Mouse (Mus musculus): ENCODE results near the gene Tiam1. TPM values are rescaled to one million over a fixed set of nuclear protein-coding genes. Genes with fewer than 3 reads are reported as not detected.
"Not testable (repeated sequence)": the region's sequence is repeated elsewhere in the genome, so short reads cannot be mapped to it uniquely, and the experiment has no call there.

The Tiam1 gene
- polyA plus RNA-seq, 1 experiment from 2014 or later = 11.5 TPM

DNA sequence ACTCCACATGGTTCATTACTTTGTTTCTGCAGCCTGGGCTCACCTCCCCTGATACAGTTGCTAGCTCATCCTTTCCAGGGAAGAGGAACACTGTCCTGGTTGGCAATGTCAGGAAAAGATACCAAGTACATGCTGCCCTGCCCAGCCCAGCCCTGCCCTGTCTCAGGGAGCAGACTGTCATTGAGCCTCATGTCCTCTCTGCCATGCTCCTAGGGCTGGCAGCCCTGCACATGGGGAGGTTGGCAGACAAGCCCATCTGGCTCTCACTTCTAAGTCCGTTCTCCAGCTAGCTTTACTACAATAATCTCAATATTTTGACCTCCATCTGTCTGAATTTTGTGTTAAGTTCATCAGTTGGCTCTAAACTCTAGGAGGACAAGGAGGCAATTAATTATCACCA, 62.4 kb downstream of the Tiam1 start:
- Histone ChIP-seq H3K27me3 (ENCODE audit: insufficient read depth, low read length) (no peaks in the 10 kb centered on the region), H3K27ac (ENCODE audit: low read length) (no peak overlapping the region), H3K4me2 (replicated peaks; ENCODE audit: low read depth, low read length) (no peak overlapping the region), H3K4me1 (ENCODE audit: insufficient read depth, low read length) (no peaks in the 10 kb centered on the region; the same call in none of the 2 replicates), H3K36me3 (ENCODE audit: insufficient read depth, low read length) (no peaks in the 10 kb centered on the region), H3K9ac (replicated peaks; ENCODE audit: low read length) (no peak overlapping the region), H3K4me3 (ENCODE audit: low read length) (no peak overlapping the region), H3K9me3 (ENCODE audit: low read length) (no peaks in the 10 kb centered on the region)
- WGBS = 58% methylated on average over 1 of the region's 1 CpGs
- ATAC-seq (ENCODE audit: low FRiP score, low TSS enrichment) = peak; percentile 62

DNA sequence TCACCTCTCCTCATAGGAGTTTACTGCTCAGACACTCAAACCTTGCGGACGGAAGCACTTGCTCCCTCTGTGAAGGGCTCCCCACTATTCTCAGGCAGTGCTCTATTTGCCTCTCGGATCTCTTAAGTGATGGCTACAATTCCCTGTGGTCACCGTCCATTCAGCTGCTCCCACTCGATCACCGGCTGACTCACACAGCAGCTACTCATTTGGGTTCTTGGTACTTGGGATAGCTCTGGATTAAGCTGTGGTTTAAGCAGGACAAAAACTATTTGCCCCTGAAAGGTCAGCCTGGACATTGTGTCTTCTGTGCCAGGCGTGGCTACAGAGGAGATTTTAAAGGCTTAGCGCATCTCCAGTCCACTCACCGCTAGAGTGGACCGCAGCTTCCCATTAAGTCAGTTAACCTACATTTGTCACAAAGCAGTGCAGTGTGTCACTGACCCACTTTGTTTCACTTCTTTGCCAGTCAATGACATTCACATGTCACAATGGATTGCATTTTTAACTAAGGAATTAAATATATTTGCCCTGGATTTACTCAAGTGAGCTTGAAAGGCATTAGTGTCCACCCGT, 64.7 kb downstream of the Tiam1 start:
- H3K9me3 ChIP-seq (ENCODE audit: low read length) = no peaks in the 10 kb centered on the region
- H3K36me3 ChIP-seq (ENCODE audit: insufficient read depth, low read length) = no peaks in the 10 kb centered on the region
- H3K27ac ChIP-seq (ENCODE audit: low read length) = no peak overlapping the region
- H3K9ac ChIP-seq (replicated peaks; ENCODE audit: low read length) = no peak overlapping the region
- no peaks in the 10 kb centered on the region for H3K27me3 ChIP-seq (ENCODE audit: insufficient read depth, low read length)
- H3K4me3 ChIP-seq (ENCODE audit: low read length) = no peak overlapping the region
- H3K4me2 ChIP-seq (replicated peaks; ENCODE audit: low read depth, low read length) = no peak overlapping the region
- no peak for ATAC-seq (ENCODE audit: low FRiP score, low TSS enrichment)
- H3K4me1 ChIP-seq (ENCODE audit: insufficient read depth, low read length) = peaks cover 6% of the 10 kb centered on the region
- 86% methylated on average over 11 of the region's 11 CpGs for WGBS

DNA sequence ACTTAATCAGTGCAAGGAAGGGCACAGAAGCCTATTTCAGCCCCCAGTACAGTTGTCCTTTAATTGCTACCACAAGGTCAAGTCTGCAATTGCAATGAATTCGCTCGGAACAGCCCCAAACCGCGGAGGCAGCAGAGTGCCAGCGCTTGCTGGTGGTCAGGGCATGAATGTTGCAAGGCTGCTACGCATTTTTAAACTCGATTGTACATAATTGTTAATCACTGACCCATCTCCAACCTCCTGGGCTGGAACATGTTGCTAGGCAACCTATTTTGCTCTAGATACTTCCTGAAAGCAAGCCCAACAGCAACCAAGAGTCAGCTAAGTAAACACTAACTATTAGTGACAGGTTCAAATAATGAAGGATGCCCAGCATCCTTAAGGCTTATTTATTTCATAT, 70.1 kb downstream of the Tiam1 start:
- no peaks in the 10 kb centered on the region for H3K9me3 ChIP-seq (ENCODE audit: low read length)
- no peak overlapping the region for H3K9ac ChIP-seq (replicated peaks; ENCODE audit: low read length)
- no peak overlapping the region for H3K4me3 ChIP-seq (ENCODE audit: low read length)
- 33% methylated on average over 7 of the region's 7 CpGs for WGBS
- peak overlapping the region; percentile 19; the same call in 1 of the 2 replicates for H3K4me2 ChIP-seq (replicated peaks; ENCODE audit: low read depth, low read length)
- H3K4me1 ChIP-seq (ENCODE audit: insufficient read depth, low read length) = peaks cover 26% of the 10 kb centered on the region
- H3K27me3 ChIP-seq (ENCODE audit: insufficient read depth, low read length) = no peaks in the 10 kb centered on the region
- H3K36me3 ChIP-seq (ENCODE audit: insufficient read depth, low read length) = no peaks in the 10 kb centered on the region
- peak overlapping the region; percentile 71 for H3K27ac ChIP-seq (ENCODE audit: low read length)
- ATAC-seq (ENCODE audit: low FRiP score, low TSS enrichment) = peak; percentile 70

DNA sequence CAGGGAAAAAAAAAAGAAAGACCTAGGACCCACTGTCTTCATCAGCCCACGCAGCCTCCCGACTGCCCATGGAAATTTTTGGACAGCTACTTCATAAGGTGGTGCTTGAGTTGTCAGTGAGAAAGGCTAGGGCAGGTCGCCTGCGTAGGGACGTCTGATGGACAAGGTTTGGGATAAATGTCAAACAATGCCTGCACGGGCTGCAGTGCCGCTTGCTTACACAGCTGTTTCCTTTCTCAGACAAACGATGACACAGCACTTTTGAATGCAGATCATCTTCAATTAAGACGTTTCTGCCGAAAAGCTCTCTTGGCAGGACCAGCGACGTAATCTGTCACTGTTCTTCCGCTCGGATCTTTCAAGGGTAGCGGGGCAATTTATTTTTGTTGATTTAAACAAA, 70.9 kb downstream of the Tiam1 start:
- no peak overlapping the region for H3K27ac ChIP-seq (ENCODE audit: low read length)
- no peaks in the 10 kb centered on the region for H3K9me3 ChIP-seq (ENCODE audit: low read length)
- no peak overlapping the region; the same call in 1 of the 2 replicates for H3K4me3 ChIP-seq (ENCODE audit: low read length)
- WGBS = 5% methylated on average over 15 of the region's 15 CpGs
- H3K36me3 ChIP-seq (ENCODE audit: insufficient read depth, low read length) = no peaks in the 10 kb centered on the region
- H3K27me3 ChIP-seq (ENCODE audit: insufficient read depth, low read length) = no peaks in the 10 kb centered on the region
- H3K4me2 ChIP-seq (replicated peaks; ENCODE audit: low read depth, low read length) = peak overlapping the region; percentile 19
- peaks cover 26% of the 10 kb centered on the region for H3K4me1 ChIP-seq (ENCODE audit: insufficient read depth, low read length)
- ATAC-seq (ENCODE audit: low FRiP score, low TSS enrichment) = peak; percentile 54; the same call in 1 of the 2 replicates
- H3K9ac ChIP-seq (replicated peaks; ENCODE audit: low read length) = no peak overlapping the region

DNA sequence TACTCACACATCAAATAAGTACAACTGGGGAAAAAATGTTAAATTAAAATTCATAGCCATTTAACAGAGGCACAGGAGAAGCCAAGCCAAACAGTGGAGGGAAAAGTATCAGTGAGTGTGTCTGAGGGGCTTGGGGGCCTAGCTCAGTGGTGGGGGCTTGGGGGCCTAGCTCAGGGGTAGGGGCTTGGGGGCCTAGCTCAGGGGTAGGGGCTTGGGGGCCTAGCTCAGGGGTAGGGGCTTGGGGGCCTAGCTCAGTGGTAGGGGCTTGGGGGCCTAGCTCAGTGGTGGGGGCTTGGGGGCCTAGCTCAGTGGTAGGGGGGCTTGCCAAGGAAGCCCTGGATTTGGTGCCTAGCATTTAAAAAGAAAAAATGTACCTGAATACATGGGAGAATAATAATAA, 72.4 kb downstream of the Tiam1 start:
- not testable (repeated sequence) for H3K27ac ChIP-seq (ENCODE audit: low read length); H3K36me3 ChIP-seq (ENCODE audit: insufficient read depth, low read length); H3K4me2 ChIP-seq (replicated peaks; ENCODE audit: low read depth, low read length); H3K27me3 ChIP-seq (ENCODE audit: insufficient read depth, low read length); H3K9me3 ChIP-seq (ENCODE audit: low read length); H3K9ac ChIP-seq (replicated peaks; ENCODE audit: low read length); H3K4me3 ChIP-seq (ENCODE audit: low read length)
- peak; percentile 73; the same call in 1 of the 2 replicates for ATAC-seq (ENCODE audit: low FRiP score, low TSS enrichment)
- peaks cover 26% of the 10 kb centered on the region for H3K4me1 ChIP-seq (ENCODE audit: insufficient read depth, low read length)

DNA sequence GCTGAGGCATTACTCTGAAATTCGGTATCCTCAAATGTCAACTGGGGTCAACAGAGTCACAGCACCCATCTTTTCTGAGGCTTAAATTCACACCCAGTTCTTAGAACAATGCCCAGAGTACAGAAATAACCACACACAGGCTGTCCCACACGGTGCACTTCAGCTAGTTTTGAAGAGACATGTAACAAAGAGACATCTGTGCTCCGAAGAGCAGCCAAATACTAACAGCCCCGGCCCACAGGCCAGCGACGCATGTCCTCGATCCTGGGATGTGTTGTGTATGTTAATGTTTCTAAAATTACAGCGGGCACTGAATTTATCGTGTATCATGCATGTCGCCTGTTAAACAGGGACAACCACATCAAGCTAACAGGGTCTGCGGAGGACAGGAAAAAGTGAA, 73.5 kb downstream of the Tiam1 start:
- H3K4me2 ChIP-seq (replicated peaks; ENCODE audit: low read depth, low read length) = no peak overlapping the region
- H3K27me3 ChIP-seq (ENCODE audit: insufficient read depth, low read length) = no peaks in the 10 kb centered on the region
- no peak overlapping the region for H3K4me3 ChIP-seq (ENCODE audit: low read length)
- H3K9ac ChIP-seq (replicated peaks; ENCODE audit: low read length) = no peak overlapping the region
- H3K36me3 ChIP-seq (ENCODE audit: insufficient read depth, low read length) = no peaks in the 10 kb centered on the region
- WGBS = 91% methylated on average over 11 of the region's 11 CpGs
- H3K9me3 ChIP-seq (ENCODE audit: low read length) = no peaks in the 10 kb centered on the region
- no peak for ATAC-seq (ENCODE audit: low FRiP score, low TSS enrichment)
- no peak overlapping the region for H3K27ac ChIP-seq (ENCODE audit: low read length)
- peaks cover 26% of the 10 kb centered on the region for H3K4me1 ChIP-seq (ENCODE audit: insufficient read depth, low read length)

DNA sequence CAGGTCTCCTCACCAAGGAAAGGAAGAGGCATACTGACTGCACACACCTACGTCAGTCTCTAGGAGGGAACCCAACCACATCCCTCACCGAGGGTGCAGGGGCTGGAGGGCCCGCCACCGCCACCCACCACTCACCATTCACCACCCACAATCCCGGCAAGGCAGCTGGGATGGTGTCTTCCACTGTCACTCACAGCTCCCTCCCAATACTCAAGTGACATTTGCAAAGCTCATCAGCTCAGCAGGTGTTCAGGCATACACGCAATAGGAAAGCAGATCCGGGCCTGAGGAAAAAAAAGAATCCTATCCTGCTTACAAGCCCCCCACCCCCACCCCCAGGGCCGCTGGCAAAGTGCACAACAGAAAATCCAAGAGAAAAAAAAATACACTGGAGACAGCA, 74.4 kb downstream of the Tiam1 start:
- no peak for ATAC-seq (ENCODE audit: low FRiP score, low TSS enrichment)
- Histone ChIP-seq H3K4me1 (ENCODE audit: insufficient read depth, low read length) (peaks cover 24% of the 10 kb centered on the region), H3K9ac (replicated peaks; ENCODE audit: low read length) (no peak overlapping the region), H3K27me3 (ENCODE audit: insufficient read depth, low read length) (no peaks in the 10 kb centered on the region), H3K27ac (ENCODE audit: low read length) (no peak overlapping the region), H3K36me3 (ENCODE audit: insufficient read depth, low read length) (no peaks in the 10 kb centered on the region; the same call in 1 of the 2 replicates), H3K4me2 (replicated peaks; ENCODE audit: low read depth, low read length) (no peak overlapping the region), H3K4me3 (ENCODE audit: low read length) (no peak overlapping the region), H3K9me3 (ENCODE audit: low read length) (no peaks in the 10 kb centered on the region)
- 55% methylated on average over 8 of the region's 8 CpGs for WGBS

DNA sequence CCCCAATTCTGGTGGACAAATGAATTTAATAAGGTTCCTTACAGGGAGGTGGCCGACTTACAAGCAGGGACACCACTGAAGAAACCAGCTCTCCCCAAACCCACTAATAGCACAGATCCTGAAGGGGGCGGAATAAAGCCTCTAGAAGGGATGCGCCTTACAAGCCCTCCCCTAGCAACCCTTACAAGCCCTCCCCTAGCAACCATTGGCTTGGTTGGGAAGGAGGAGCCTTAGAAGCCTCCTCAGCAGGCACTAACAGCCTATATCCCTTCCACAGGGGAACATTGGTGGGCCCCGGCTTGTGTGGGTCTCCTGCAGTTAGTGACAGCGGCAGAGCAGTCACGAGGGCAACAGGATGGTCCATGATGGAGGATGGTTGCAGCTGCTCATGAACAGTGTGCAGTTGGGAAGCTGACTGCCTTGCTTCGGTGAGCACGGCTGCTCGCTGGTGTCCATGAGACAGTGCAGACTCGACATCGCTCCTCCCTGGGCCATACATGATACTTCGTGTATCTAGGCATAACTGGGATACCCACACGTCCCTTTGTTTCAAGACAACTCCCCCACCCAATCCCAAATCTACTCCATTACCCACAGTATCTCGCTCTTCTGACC, 90.6 kb downstream of the Tiam1 start:
- Histone ChIP-seq H3K4me3 (ENCODE audit: low read length) (no peak overlapping the region), H3K4me1 (ENCODE audit: insufficient read depth, low read length) (no peaks in the 10 kb centered on the region), H3K36me3 (ENCODE audit: insufficient read depth, low read length) (peaks cover 6% of the 10 kb centered on the region; the same call in 1 of the 2 replicates), H3K9ac (replicated peaks; ENCODE audit: low read length) (no peak overlapping the region), H3K9me3 (ENCODE audit: low read length) (no peaks in the 10 kb centered on the region), H3K4me2 (replicated peaks; ENCODE audit: low read depth, low read length) (no peak overlapping the region), H3K27ac (ENCODE audit: low read length) (no peak overlapping the region), H3K27me3 (ENCODE audit: insufficient read depth, low read length) (no peaks in the 10 kb centered on the region)
- ATAC-seq (ENCODE audit: low FRiP score, low TSS enrichment) = peak; percentile 83; the same call in 1 of the 2 replicates
- 61% methylated on average over 14 of the region's 14 CpGs for WGBS

DNA sequence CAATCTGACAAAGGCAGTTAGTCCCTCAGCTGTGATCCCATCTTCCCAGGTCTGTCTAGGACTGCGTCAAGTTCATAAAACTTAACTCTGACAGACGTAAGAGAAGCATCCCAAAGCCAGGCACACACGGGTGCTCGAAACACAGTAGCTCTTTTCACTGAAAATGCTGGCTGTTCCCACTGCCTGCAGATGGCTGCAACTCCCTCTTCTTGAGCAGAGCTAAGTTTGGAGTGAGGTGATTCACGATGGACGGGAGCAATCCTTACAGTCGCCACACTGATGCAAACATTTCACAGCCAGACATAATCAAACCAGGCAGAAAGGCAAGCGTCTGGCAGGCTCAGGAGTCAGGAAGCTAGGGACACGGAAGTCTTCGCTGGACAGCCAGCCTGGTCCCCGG, 91.2 kb downstream of the Tiam1 start:
- WGBS = 61% methylated on average over 11 of the region's 11 CpGs

DNA sequence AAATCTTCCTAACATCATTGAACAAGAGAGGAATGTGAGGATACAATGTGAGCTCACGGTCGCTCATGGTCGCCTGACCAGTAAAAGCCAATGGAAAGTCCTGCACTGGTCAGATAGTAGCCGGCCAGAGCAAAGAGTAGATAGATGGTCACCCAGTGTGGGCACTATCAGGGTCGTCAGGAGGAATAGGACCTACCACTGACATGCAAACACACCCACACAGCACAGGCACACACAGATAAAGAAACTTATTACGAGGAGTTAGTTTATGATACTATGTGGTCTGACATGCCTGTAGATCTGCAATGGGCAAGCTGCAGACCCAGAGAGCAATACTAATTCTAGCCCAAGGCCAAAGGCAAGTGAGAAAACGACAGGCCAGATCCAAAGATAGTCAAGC, 92.5 kb downstream of the Tiam1 start:
- no peak for ATAC-seq (ENCODE audit: low FRiP score, low TSS enrichment)
- no peak overlapping the region for H3K4me2 ChIP-seq (replicated peaks; ENCODE audit: low read depth, low read length)
- H3K27me3 ChIP-seq (ENCODE audit: insufficient read depth, low read length) = no peaks in the 10 kb centered on the region
- H3K36me3 ChIP-seq (ENCODE audit: insufficient read depth, low read length) = peaks cover 5% of the 10 kb centered on the region; the same call in 1 of the 2 replicates
- no peak overlapping the region for H3K27ac ChIP-seq (ENCODE audit: low read length)
- H3K9ac ChIP-seq (replicated peaks; ENCODE audit: low read length) = no peak overlapping the region
- H3K9me3 ChIP-seq (ENCODE audit: low read length) = no peaks in the 10 kb centered on the region
- WGBS = 89% methylated on average over 7 of the region's 7 CpGs
- H3K4me1 ChIP-seq (ENCODE audit: insufficient read depth, low read length) = no peaks in the 10 kb centered on the region
- no peak overlapping the region for H3K4me3 ChIP-seq (ENCODE audit: low read length)

More for the DNA sequence above, 91.2 kb downstream of the Tiam1 start:
- ATAC-seq (ENCODE audit: low FRiP score, low TSS enrichment) = 0 out of 2 replicates have a peak, but pooled peaks have one; percentile 8
- H3K27ac ChIP-seq (ENCODE audit: low read length) = no peak overlapping the region
- no peaks in the 10 kb centered on the region for H3K4me1 ChIP-seq (ENCODE audit: insufficient read depth, low read length)
- no peaks in the 10 kb centered on the region for H3K9me3 ChIP-seq (ENCODE audit: low read length)
- H3K4me2 ChIP-seq (replicated peaks; ENCODE audit: low read depth, low read length) = no peak overlapping the region
- H3K9ac ChIP-seq (replicated peaks; ENCODE audit: low read length) = no peak overlapping the region
- H3K4me3 ChIP-seq (ENCODE audit: low read length) = no peak overlapping the region
- H3K27me3 ChIP-seq (ENCODE audit: insufficient read depth, low read length) = no peaks in the 10 kb centered on the region
- peaks cover 6% of the 10 kb centered on the region; the same call in 1 of the 2 replicates for H3K36me3 ChIP-seq (ENCODE audit: insufficient read depth, low read length)
